Mouse (Mus musculus): ENCODE measurements at regions not wholly inside any gene's neighbourhood (a gene's known extent, or its start where the extent isn't known, plus 50 kb on each side); places are given as distances from the start of the nearest gene placed in this dataset.

DNA sequence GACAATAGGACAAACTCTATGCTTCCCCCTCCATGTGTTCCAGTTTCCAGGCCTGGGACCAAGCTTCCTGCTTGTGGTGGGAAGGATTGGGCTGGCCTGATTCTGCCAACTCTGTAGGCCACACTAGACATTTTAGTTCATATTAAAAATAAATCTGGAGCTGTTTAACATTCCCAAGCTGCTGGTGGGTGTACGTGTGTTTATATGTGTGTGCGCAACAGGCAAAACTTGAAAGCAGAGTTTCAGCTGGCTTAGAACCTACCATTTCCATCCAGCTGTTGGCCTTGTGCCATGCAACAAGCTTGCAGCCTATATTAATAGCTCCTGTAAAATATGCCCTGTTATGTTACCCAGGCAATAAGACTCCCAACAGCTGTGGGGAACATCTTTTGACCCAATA is 376.5 kb downstream of the Ttll7 start:
- no peak for TF ChIP-seq CTCF (IDR thresholded peaks at IDR 0.05; ENCODE audit: low read depth)
- no peak for TF ChIP-seq EP300 (IDR thresholded peaks at IDR 0.05; ENCODE audit: low read depth)
